Mouse (Mus musculus) brain, embryonic 14.5 days (tissue): ENCODE measurements around the gene Sinhcaf.

Experiments
- CTCF ChIP-seq: fragments of 200-500 bp; IDR thresholded peaks from 2 replicates; pipeline ENCODE4 v1.5.1; 2012; ENCODE audit warnings: inconsistent platforms, mild to moderate bottlenecking, moderate library complexity, borderline replicate concordance; ENCODE audit not compliant: insufficient read depth, insufficient read length; ENCODE audit errors: extremely low read depth
- POLR2A ChIP-seq: fragments of 200-500 bp; IDR thresholded peaks from 2 replicates; pipeline ENCODE4 v1.6.1; 2012; ENCODE audit warnings: mild to moderate bottlenecking, inconsistent platforms, borderline replicate concordance; ENCODE audit not compliant: poor library complexity, insufficient read depth, insufficient read length, severe bottlenecking; ENCODE audit errors: extremely low read depth

- no peak for TF ChIP-seq CTCF
- TF ChIP-seq POLR2A: no peak
These were observed 26.0 kb upstream of the Sinhcaf start for GRCm38 (mm10) chr6:148972059-148972848.
